Mouse (Mus musculus): Measurements from ENCODE around the gene Mss51.

- TF ChIP-seq CTCF (IDR thresholded peaks at IDR 0.05; ENCODE audit: extremely low read depth, insufficient read length, insufficient replicate concordance, low read depth, low read length), result no peak
- no peak for TF ChIP-seq POLR2A (IDR thresholded peaks at IDR 0.05; ENCODE audit: low read depth, low read length)
These were observed 38.3 kb downstream of the Mss51 start for GRCm38 (mm10) chr14:20458378-20458777.

Data from small intestine, adult 2 months (tissue).